Mouse (Mus musculus): ENCODE results near the gene Slc5a2.

Gene Slc5a2

GRCm38 (mm10) chr7:128265411-128265810 lies at the start of gene Slc5a2:
Slc5a2 (plus strand) TSS chr7:128265657.
- no peak for DNase-seq (ENCODE audit: extremely low spot score)

- no peak for DNase-seq (ENCODE audit: extremely low spot score)
These were observed 45.5 kb upstream of the Slc5a2 start for GRCm38 (mm10) chr7:128219952-128220351.

- no peak for DNase-seq (ENCODE audit: extremely low spot score)
These were observed 44.5 kb upstream of the Slc5a2 start for GRCm38 (mm10) chr7:128220936-128221335.

DNA sequence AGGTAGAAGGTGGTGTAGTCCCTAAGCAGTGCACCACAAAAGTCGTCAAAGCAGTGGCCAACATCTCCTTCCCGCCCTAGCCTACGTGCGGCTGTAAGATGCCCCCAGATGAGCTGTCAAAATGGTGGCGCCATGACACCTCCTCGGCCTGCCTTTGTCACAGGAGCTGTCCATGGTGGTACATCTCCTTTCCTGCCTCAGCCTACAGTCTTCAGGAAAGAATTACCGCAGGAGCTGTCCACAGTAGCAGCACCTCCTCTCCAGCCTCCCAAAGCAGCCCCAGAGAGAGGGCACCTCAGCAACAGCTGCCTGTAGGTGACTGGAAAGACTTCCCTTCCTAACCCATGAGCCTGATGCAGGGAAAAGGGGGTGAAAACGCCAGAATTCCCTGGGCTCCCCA lies 33.7 kb upstream of the Slc5a2 start:
- DNase-seq (ENCODE audit: extremely low spot score) = no peak

DNA sequence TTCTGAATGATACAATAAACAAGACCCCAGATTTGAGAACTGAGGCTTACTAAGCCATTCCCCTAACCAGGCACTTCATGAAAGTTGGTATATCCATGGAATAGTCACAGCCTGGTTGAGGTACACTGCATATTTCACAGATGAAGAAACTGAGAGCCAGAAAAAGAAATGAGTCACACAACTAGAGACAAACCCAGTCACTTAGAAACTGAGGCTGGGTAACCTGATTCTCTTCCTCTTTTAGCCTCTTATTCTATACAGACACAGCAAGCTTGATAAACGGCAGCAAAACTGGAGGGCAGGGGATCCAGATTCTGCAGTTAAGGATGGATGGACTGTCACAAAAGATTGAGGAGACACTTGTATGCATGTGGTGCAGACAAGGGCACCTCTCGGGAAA lies 30.7 kb upstream of the Slc5a2 start:
- DNase-seq (ENCODE audit: extremely low spot score) = no peak

DNA sequence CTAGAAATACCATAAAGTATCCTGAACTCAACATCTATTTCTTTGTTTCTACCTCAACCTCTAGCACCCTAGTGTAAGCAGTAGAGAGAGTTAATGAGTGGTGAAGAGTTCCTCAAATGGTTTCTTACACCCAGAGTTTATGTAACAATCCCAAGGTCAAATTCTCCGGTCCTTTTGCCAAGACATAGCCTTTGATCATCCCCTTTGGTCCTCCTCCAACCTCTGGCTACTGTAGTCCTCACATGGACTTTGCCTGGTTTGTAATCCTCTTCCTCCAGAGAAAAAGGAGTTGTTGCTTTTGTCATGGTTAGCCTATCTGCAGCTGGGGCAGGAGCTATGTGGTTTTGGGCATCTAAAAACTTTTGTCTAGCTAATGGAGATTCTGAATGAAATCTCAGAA lies 30.0 kb upstream of the Slc5a2 start:
- DNase-seq (ENCODE audit: extremely low spot score) = no peak

DNA sequence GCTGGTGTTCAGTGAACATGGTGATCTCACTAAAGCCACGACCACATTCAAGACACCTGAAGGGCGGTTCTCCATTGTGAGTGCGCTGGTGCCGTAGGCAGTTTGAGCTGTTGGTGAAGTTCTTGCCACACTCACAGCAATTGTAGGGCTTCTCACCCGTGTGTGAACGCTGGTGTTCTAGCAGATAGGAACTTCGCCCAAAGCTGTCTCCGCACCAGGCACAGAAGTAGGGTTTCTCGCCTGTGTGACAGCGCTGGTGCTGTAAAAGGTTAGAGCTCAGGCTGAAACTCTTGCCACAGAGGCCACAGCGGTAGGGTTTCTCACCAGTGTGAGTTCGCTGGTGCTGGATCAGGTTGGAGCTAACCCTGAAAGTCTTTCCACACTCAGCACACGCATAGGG lies 29.0 kb upstream of the Slc5a2 start:
- no peak for DNase-seq (ENCODE audit: extremely low spot score)

DNA sequence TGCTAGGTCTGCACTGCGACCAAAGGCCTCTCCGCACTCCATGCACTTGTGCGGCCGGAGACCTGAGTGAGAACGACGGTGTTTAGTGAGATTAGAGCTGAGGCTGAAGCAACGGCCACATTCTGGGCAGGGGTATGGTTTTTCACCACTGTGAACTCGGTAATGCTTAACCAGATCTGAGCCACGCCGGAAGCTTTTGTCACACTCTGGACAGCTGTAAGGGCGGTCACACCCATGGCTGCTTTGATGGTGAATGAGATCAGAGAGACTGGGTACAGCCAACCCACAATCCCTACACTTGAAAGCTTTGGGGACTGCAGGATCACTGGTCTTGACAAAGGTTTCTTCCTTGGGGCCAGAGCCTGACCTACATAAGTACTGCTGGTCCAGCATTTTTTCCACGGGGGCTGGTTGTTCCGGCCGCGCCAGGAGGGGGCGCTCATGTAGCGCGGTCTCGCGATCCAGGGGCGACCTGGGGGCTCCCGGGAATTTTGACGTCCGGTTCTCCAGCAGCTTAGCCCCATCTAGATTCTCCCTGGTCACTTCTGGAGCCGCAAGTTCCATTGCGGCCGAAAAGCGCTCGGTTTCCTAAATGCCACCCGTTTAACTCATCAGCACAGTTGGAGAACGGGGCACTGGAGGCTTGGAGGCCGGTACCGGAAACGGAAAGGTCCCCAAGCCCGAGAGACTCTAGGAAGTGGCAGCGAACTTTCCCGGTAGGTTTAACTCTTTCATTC lies 28.4 kb upstream of the Slc5a2 start, which contains the start of gene Armc5:
Armc5 (plus strand) TSS at position 487 of the 737 bp plus-strand sequence.
- DNase-seq (ENCODE audit: extremely low spot score) = peak; percentile 90

DNA sequence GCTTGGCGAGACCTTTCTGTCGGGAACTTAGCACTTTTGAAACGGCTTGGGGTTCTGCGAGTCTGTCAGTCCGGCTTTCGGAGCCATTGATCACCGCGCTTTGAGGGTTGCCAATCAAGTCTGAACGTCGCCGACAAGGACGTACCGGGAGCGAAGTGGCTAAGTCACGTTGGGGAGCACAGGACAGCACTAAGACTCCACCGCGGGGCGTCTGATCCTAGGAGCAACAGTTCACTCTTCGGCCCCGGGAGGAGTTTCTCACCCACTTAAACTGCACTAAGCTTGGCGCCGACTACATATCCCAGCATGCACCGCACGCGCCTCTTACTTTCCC lies 27.9 kb upstream of the Slc5a2 start:
- DNase-seq (ENCODE audit: extremely low spot score) = no peak

- DNase-seq (ENCODE audit: extremely low spot score) = peak; percentile 99
These were observed 27.3 kb upstream of the Slc5a2 start, which contains the start of gene 9130023H24Rik for GRCm38 (mm10) chr7:128237927-128238778. 9130023H24Rik (minus strand) TSS chr7:128238031.

- peak; percentile 57 for DNase-seq (ENCODE audit: extremely low spot score)
These were observed 26.5 kb upstream of the Slc5a2 start for GRCm38 (mm10) chr7:128238991-128239390.

DNA sequence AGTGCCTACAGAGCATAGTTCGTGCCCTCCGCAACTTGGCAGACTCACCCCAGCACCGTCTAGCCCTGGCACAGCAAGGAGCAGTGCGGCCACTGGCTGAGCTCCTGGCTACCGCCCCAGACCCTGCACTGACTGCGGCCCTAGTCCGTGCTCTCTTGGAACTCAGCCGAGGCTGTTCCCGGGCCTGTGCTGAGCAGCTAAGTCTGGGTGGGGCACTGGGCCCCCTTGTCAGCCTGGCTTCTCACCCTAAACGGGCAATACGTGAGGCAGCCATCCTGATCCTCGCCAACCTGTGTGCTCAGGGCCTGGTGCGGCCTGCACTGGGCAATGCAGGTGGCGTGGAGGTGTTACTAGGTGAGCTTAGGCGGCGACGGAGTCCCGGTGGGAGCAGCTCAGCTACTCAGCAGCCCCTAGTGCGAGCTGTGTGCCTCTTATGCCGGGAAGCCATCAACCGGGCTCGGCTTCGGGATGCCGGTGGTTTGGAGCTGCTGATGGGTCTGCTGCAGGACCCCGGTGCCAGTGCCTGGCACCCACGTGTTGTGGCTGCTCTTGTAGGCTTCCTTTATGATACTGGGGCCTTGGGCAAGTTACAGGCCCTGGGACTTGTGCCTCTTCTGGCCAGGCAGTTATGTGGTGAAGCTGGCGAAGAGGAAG lies 25.2 kb upstream of the Slc5a2 start:
- DNase-seq (ENCODE audit: extremely low spot score) = no peak

DNA sequence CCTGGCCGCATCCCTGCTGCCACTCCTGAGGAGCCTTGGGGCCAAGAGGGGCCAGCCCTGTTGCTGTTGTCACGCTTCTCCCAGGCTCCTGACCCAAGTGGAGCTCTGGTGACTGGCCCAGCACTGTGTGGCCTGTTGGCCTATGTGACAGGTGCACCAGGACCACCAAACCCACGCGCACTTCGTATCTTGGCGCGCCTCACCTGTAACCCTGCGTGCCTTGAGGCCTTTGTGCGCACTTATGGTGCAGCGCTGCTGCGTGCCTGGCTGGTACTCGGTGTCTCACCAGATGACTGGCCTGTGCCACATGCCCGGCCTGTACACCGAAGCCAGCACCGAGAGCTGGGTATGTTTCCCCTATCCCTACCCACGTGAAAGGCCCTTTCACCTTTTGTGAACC lies 23.1 kb upstream of the Slc5a2 start:
- DNase-seq (ENCODE audit: extremely low spot score) = no peak

GRCm38 (mm10) chr7:128243921-128244320 lies 21.5 kb upstream of the Slc5a2 start:
- DNase-seq (ENCODE audit: extremely low spot score) = peak; percentile 46

- DNase-seq (ENCODE audit: extremely low spot score) = no peak
These were observed 20.9 kb upstream of the Slc5a2 start for GRCm38 (mm10) chr7:128244410-128245025.

GRCm38 (mm10) chr7:128245547-128245946 lies 19.9 kb upstream of the Slc5a2 start:
- DNase-seq (ENCODE audit: extremely low spot score) = no peak

DNA sequence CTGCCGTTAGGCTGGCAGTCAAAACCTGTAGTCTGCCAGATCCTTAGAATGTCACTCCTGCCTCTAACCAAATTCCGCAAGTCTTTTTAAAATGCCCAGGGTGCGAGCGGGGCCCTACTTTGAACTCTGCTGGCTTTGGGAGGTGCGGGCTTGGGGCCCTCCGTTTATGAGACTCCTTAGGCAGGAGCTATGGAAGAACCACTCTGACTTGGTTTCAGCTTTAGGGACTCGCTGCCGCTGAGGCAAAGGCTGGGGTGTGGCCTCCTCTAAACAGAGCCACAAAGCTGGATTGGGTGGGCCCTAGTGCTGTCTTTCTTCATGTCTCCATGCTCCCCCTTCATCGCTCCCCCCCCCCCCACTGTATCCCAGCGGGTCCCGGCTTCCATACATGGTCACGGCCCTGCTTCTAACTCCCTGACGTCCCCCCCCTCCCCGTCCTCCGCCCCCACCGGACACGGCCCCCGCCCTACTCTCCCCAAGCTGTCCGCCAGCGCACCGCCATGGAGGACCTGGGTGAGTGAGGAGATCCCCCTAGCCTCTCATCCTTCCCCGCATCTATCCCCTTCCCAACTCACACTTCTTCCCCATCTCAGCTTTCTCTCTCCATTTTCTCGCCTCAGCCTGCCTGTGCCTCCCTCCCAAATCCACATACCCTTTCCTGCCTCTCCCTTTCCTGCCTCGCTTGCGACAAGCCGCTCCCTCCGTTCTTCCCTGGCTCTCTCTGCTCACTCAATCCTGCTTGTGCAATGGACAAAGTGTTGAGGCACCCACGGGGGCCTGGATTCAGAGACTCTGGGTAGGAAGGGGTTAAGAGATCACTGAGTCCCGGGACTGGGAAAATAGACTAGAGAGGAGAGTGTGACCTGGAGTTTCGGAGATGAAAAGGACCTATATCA lies 18.7 kb upstream of the Slc5a2 start, which contains the start of gene Tgfb1i1:
Tgfb1i1 (plus strand) TSS at position 317 of the 896 bp plus-strand sequence.
- DNase-seq (ENCODE audit: extremely low spot score) = peak; percentile 64

DNA sequence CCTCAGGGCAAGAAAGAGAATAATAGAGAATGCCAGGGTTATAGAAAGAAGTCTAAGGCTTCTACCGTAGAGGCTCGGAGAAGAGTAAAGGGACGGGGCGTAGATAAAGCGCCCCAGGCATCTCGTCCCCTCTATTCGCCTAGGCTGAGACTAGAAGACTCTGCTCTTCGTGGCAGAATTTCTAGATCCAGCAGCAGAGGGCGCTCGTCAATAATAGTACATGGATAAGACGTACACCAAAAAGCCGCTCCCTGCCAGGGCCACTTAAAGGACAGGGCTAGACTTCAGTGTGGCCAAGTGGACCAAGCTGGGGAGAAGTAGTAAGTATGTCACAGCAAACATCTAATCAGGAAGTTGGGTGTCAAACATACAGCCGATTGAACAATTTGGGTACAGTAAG lies 18.0 kb upstream of the Slc5a2 start:
- peak; percentile 82 for DNase-seq (ENCODE audit: extremely low spot score)

DNA sequence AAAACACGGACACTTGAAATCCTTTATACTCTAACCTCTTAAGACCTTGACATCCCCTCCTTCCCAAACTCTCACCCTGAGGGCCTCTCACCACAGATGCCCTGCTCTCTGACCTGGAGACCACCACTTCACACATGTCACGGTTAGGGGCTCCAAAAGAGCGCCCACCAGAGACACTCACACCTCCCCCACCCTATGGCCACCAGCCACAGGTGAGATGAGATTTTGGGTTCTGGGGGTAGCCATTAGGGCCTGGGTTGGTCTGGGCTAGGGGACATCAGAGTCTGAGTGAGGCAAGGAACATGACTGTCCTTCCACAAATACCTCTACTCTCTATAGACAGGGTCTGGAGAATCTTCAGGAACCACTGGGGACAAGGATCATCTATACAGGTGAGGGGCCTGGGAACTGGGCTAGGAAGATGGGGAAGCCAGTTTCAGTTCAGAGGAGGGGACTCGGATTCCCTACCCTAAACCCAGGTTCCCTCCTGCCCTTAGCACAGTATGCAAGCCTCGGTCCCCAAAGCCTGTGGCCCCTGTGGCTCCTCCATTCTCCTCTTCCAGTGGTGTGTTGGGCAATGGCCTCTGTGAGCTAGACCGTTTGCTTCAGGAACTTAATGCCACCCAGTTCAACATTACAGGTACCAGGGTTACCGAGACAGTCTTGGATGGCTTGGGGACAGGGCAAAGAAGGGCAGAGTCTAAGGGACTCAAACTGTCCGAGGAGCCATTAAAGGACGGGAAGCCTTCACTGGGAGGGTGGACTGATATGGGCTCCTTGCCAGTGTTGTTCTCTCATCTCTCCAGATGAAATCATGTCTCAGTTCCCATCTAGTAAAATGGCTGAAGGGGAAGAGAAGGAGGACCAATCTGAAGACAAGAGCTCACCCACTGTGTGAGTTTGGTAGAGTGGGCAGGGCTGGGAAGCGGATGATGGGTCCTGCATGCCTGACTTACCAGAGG lies 17.1 kb upstream of the Slc5a2 start:
- DNase-seq (ENCODE audit: extremely low spot score) = no peak

GRCm38 (mm10) chr7:128249998-128250397 lies 15.5 kb upstream of the Slc5a2 start:
- DNase-seq (ENCODE audit: extremely low spot score) = no peak

All from embryo, embryonic 9.5 days (tissue).